Mouse (Mus musculus) adrenal gland, adult 8-10 months (tissue): ENCODE measurements at regions not wholly inside any gene's neighbourhood (a gene's known extent, or its start where the extent isn't known, plus 50 kb on each side); places are given as distances from the start of the nearest gene placed in this dataset.
A peak's percentile ranks its signal among the peaks of the same experiment; 100 is the strongest.

Source experiments
- DNase-seq: peaks from one replicate; pipeline ENCODE4 v3.0.0; 2022

DNA sequence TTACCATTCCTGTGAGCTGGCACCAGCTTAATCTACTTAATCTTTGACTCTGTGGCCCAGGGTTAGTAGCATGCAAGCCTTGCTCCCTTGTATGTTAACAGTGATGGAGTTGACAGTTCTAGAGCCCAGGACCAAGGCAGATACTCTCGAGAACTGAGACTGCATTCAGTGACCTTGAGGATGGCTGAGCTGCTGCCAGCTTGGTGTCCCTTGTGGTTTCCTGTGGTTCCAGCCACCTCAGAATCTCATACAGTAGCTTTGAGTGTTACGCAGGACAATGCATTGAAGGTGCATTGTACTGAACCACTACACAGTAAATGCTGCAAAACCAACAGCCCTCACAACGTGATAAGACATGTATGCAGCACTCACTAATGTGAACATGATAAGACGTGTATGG is 90.6 kb downstream of the Zfp706 start:
- DNase-seq = no peak

- no peak for DNase-seq
Measured at GRCm38 (mm10) chr15:36914239-36915100, 93.1 kb downstream of the Zfp706 start.

DNA sequence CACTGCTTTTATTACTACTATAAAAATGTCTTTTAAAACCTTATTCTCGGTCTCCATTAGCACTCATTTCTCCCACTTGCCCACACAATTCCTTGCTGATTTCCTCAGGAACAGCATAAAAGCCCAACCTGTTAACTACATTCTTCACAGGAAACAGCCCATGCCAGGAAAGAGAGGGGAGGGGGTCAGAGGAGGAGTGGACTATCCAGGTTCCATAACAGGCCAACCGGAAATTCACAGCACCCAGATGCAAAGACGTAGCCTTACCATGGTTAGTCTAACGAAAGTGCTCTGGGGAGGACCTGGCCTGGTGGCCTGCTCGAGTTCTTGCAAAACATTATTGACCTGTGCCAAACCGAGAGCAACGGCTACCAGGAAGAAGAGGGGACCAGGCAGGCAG is 94.3 kb downstream of the Zfp706 start:
- no peak for DNase-seq

GRCm38 (mm10) chr15:36910272-36910671 is 97.3 kb downstream of the Zfp706 start:
- DNase-seq = peak; percentile 42

- no peak for DNase-seq
Measured at GRCm38 (mm10) chr15:36909494-36909893, 98.1 kb downstream of the Zfp706 start.

DNA sequence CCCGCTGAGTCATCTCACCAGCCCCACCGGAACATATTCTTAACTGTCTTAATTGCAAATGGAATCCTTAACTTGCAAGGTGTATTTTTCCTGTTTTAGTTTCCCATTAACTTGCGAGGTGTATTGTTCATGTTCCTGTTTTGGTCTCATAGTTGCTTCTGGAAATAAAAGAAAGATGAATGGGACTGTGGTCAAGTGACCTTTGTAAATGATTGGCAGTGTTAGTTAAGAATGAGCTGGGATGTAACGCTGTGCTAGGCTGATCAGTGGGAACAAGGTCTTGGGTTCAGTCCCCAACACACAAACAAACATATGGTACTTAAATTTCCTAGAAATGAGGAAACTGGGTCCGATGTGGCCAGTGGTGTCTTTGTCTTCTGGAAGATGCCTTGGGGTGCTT is 100.8 kb downstream of the Zfp706 start:
- no peak for DNase-seq

GRCm38 (mm10) chr15:36906052-36906451 is 101.5 kb downstream of the Zfp706 start:
- DNase-seq = no peak

- no peak for DNase-seq
Measured at GRCm38 (mm10) chr15:36903922-36904321, 103.7 kb downstream of the Zfp706 start.

- DNase-seq = no peak
Measured at GRCm38 (mm10) chr15:36903309-36903708, 104.3 kb downstream of the Zfp706 start.

DNA sequence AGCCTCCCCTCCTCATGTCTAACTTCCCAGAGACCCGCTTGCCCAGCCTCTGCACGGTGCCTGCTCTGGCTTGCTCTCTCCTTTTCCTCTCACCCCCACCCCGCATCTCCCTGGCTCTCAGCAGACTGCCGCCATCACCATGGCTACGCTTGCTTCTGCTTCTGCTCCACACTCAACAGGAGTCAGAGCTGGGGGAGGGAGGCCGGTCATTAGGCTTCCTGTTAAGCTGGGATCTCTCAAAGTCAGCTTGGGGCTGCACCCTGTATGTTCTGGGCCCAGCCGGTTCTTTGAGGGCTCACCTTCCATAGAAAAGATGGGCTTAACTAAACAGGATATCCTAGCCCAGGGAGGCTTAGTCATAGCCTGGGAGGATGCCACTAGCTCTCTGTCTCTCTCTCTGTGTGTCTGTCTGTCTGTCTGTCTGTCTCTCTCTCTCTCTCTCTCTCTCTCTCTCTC is 105.7 kb downstream of the Zfp706 start:
- no peak for DNase-seq

- no peak for DNase-seq
Measured at GRCm38 (mm10) chr15:36901350-36901749, 106.2 kb downstream of the Zfp706 start.

DNA sequence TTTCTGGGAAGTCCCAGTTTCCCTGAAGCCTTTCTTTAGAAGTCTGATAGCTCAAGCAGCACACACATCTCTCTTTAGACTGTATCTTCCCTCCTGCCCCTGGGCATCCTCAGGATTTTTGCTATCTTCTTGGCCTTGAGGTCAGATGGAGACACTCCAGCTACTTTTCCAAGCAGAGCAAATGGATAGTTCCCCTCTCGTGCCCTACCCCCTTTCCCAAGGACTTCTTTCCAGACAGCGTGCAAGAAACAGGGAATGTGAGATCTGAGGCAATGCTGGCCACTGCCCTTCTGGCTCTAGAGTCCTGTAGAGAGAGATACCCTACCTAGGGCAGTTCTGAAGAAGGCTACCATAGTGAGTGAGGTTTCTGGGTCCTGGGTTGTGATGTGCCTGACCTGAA is 106.6 kb downstream of the Zfp706 start:
- no peak for DNase-seq

GRCm38 (mm10) chr15:36899882-36900281 is 107.7 kb downstream of the Zfp706 start:
- DNase-seq = no peak

GRCm38 (mm10) chr15:36898857-36899523 is 108.6 kb downstream of the Zfp706 start:
- DNase-seq = peak; percentile 69

- no peak for DNase-seq
Measured at GRCm38 (mm10) chr15:36898326-36898725, 109.2 kb downstream of the Zfp706 start.

DNA sequence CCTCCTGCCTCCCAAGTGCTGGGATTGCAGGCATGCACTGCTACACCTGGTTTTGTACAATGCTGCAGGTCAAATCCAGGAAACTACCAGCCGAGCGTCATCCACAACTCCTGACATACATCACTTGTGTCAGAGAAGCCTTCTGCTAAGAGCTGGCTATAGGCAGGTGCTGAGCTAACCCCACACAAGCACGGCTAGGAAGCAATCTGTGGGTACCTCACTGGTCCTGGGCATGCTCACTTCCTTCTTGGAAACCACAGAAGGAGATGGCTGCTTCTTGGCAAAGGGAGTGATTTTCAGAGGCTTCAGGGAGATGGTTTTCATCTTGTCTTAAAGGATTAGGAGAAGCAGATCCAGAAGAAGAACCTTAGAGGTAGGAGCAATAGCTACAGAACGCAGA is 111.3 kb downstream of the Zfp706 start:
- DNase-seq = no peak

DNA sequence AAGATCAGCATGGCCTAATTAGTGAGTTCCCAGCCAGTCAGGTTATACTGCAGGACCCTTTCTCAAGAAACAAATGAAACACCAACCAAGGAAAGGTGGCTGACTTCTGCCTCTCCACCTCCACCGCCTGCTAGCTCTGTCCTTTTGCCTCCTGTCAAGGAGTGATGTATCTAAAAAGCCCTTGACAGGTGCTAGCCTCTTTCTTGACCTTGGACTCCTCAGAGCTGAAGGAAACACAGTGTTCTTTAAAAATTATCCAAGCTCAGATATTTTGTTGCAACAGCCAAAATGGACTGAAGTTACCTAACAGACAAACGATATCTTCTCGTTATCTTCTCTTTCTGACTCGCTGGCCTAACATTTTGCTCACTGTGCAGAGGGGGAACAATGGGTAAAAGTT is 112.5 kb downstream of the Zfp706 start:
- no peak for DNase-seq

- no peak for DNase-seq
Measured at GRCm38 (mm10) chr15:36893407-36893969, 114.1 kb downstream of the Zfp706 start.

GRCm38 (mm10) chr15:36892576-36893205 is 114.9 kb downstream of the Zfp706 start:
- no peak for DNase-seq

GRCm38 (mm10) chr15:36891851-36892250 is 115.7 kb downstream of the Zfp706 start:
- no peak for DNase-seq

GRCm38 (mm10) chr15:36891296-36891695 is 116.3 kb downstream of the Zfp706 start:
- no peak for DNase-seq

- no peak for DNase-seq
Measured at GRCm38 (mm10) chr15:36889072-36889471, 118.5 kb downstream of the Zfp706 start.
